Mouse (Mus musculus) thymus, postnatal 4 days (tissue): Measurements from ENCODE around the gene Apoe.
A peak's percentile ranks its signal among the peaks of the same experiment; 100 is the strongest.

Experiments
- DNase-seq: peaks from one replicate; pipeline ENCODE4 v3.0.0; 2021

Gene Apoe

DNA sequence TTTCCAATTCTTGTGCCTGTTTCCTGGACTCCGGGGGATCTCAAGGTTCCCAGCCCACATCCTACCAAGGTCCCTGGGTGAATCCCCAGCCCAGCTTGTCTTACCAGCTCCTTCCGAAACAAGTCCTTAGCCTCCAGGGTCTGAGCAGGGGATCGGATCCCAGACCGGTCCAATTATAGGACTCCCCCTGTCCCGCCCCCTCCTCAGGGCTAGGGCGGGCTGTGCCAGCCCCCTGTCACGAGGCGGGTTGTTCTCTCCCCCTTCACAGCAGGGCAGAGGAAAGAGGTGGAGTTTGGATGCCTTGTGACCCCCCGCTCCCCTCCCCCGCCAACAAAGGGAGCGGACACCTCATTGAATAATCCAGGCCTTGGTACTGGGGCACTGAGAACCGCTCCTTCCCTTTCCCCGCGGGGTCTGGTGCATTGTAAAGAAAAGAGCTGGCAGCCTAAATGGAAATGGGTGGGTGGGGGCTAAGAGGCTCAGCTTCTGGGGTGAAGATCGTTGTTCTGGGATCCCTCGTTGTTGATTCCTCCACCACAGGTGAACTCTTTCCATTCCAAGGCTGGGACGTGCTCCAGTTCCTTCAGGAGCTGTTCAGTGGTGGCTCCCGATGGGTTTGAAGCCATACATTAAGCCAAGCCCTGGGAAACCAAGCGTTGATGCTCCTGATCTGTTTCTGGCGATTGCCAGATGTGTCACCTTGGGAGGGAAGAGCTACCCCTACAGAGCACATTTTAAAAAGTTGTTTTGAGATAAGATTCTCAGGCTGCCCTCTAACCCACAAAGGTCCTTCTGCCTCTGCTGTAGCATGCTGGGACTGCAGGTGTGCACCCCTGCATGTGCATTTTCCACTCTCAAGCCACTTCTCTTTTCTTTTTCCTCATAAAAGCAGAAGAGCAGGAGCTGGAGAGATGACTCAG lies at the start of gene Apoe:
Gene Apoe, minus strand, starts transcription at position 282 of the 920 bp plus-strand sequence.
- peak; percentile 60 for DNase-seq

DNA sequence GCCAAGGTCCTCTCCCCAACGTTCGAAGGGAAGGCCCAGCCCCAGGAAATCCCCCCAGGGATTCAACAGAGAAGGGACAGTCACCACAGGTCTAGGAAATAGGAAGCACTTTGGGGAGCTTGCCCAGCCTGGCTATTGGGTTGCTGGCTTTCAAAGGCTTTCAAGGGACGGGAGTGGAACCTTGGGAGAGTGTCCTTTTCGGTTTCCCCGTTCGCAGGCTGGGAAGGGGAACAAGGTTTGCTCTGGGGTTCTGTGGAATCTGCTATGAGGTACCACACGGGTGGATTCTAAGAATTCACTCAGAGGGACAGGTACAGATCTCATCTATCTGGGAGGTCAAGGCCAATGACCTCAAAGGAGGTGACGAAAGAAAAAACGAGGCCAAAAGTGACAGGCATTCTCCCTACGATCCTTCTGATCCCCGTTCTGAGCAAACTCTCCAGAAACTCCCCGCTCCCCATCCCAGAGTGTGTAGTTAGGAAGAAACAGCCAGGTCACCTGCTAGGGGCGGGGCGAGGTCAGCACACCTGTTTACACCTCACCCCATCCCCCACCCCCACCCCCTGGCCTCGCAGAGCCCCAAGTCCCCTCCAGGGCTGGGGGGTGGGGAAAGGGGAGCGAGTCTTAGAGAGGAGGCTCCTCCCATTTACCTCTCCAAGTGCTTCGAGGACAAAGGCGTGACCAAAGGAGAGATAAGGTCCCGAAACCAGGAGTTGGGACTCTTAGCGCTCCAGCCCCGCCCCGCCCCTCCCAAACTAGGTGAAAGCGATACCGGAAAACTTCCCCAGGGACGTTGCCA lies 48.6 kb upstream of the Apoe start:
- no peak for DNase-seq

GRCm38 (mm10) chr7:19746426-19747201 lies 47.6 kb upstream of the Apoe start:
- DNase-seq, result no peak

- no peak for DNase-seq
Observed at GRCm38 (mm10) chr7:19745971-19746370, 47.0 kb upstream of the Apoe start.

DNA sequence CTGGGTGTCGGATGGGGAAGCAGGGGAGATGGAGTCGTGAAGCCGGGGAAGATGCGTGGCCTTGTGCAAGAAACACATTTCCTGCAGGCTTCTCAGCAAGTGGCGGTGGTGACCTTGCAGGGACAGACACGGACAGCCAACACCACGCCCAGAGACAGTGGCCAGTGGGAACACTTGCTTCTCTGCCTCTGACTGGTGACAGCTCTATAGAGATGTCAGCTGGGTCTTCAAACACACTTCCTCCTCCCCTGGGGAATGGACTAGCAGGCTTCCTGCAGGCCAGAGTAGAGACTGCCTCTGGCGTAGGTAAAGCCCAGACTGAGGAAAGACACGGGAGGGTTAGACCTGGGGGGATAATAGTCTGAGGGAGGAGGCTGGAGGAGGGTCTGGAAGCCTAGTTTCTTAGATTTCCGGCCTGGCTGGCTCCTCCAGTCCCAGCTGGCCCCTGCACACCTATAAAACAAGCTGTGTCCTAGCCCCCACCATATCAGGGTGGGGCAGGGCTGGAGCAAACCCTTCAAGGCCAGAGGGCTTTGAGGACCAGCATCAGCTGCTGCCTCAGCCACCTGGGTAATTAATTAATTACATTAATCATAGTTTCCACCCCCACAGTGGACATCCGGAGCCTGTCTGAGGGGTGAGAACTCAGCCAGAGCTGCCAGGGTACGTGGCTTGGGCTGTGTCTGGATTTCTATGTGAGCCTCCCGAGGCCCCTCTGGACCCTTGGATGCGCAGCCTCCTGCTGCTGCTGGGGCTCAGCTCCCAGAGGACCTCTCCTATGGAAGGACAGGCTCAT lies 45.8 kb upstream of the Apoe start:
- no peak for DNase-seq

DNA sequence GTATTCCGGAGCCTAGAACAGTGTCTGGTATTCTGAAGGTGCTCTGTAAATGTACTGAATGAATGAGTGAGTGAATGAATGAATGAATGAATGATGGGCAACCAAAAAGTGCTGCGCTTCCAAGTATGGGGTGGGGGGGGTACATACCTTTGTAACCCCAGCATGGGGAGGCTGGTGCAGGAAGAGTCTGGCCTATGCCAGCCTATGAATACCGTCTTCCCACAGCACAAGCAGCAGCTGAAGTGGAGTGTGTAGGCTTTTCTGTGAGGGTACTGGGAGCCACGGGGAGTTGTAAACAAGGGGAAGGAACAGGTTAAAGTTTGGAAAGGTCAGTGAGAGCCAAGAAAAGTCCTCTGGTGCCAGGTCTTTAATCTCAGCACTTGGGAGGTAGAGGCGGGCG lies 44.8 kb upstream of the Apoe start:
- DNase-seq, result no peak

DNA sequence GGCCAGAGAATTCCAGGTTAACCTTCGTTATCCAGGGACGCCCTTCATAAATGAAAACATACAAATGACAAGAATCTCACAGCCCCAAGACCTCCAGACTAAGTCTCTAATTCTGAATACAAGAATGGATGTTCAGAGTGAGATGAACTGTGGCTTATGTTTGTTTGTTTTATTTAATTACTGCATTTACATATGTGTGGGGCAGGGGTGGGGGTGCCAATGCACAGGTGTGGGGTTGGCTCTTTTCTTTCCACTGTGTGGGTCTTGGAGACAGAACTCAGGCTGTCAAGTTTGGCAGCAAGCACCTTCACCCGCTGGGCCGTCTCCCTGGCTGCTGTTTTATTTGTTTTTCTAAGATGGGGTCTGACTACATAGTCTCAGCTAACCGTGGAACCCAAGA lies 43.5 kb upstream of the Apoe start:
- DNase-seq, result no peak

GRCm38 (mm10) chr7:19741329-19742031 lies 42.5 kb upstream of the Apoe start:
- DNase-seq, result no peak

DNA sequence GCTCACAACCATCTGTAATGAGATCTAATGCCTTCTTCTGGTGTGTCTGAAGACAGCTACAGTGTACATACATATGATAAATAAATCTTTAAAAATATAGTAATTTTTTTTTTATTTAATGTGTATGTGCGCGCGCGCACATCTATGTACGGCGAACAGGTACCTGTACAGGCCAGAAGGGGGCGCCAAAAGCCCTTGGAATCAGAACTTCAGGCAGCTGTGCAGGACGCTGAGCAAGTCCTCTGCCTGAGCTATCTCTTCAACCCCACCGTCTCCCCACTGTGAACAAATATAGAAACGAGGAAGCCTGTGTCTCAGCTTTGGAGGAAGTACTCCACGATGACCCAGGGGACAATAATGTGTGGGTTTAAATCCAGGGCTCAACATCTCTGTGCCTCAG lies 41.3 kb upstream of the Apoe start:
- peak; percentile 53 for DNase-seq

- DNase-seq, result no peak
Observed at GRCm38 (mm10) chr7:19738771-19739170, 39.8 kb upstream of the Apoe start.

GRCm38 (mm10) chr7:19736389-19737057 lies 37.5 kb upstream of the Apoe start:
- DNase-seq, result no peak

DNA sequence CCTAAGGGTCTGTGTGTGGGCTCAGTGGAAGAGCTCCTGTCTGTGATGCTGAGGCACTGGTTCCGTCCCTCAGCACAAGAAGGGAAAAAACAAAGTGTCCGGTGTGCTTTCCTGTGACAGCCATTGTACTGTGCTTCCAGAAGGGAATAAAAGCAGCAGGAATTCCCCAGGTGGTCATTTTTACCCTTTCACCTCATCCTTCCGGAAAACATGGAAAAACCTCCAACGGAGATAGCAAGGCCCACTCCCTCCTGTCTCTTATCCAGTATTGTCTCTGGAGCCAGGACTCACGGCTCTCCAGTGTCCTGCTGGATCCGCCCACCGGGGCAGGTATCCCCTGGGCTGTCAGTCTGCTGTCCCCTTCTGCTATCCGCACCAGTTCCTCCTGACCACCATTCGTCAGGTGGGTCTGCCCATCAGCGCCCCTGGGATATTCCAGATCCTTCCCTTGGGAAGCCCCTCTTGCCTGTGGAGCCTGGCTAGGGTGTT lies 35.2 kb upstream of the Apoe start:
- DNase-seq, result no peak

DNA sequence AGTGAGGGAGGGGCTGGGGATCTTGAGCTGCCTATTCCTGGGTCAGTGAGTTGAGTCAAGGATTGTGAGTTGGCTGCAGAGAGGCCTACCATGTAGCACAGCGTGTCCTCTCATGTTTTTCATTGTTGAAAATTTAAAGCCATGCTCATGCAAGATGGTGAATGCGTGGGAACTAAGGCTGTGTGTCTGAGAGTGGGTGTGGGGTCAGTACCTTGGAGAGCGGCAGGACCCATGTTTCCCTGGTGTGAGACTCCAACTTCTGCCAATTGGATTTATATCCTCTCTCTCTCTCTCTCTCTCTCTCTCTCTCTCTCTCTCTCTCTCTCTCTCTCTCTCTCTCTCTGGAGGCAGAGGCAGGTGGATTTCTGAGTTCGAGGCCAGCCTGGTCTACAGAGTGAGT lies 27.6 kb upstream of the Apoe start:
- DNase-seq, result peak; percentile 34

- DNase-seq, result no peak
Observed at GRCm38 (mm10) chr7:19724167-19724566, 25.2 kb upstream of the Apoe start.

GRCm38 (mm10) chr7:19722754-19723195 lies 23.8 kb upstream of the Apoe start:
- no peak for DNase-seq

DNA sequence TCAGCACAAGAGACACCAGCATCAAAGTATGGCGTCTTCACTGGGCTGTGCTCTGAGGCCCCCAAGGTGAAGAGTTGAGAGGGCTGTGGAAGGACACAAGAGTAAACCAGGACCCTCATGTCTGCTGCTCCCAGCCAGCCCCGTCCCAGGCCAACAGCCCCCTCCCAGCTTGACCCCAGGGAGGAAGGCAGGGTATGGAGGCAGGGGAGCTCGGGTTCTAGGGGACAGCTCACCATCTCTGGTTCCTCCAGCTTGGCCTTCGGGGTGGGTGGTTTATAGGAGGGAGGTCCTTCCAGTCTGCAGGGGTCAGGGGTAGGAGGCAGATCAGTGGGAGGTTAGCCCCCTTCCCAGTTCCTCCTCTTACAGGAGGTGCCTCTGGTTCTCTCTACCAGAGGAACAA lies 20.2 kb upstream of the Apoe start:
- no peak for DNase-seq

GRCm38 (mm10) chr7:19718297-19718952 lies 19.4 kb upstream of the Apoe start:
- DNase-seq, result no peak

- no peak for DNase-seq
Observed at GRCm38 (mm10) chr7:19717346-19717745, 18.4 kb upstream of the Apoe start.

DNA sequence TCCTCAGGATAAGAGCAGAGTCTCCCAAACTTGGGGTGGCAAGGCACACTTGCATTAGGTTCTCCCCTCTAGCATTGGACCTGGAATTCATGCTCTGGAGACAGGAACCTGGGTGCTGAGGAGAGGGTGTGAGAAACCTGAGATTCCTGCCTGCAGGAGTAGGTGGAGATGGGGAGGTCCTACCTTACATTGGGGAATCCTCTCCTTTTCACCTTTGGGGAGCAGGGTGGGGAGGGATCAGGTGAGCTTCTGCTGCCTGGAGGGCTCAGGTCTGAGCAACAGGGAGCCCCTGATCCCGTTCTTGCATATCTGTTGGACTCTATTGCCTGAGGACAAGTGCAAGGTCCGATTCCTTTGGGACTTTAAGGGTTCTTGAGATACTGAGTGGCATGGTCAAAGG lies 17.8 kb upstream of the Apoe start:
- no peak for DNase-seq

DNA sequence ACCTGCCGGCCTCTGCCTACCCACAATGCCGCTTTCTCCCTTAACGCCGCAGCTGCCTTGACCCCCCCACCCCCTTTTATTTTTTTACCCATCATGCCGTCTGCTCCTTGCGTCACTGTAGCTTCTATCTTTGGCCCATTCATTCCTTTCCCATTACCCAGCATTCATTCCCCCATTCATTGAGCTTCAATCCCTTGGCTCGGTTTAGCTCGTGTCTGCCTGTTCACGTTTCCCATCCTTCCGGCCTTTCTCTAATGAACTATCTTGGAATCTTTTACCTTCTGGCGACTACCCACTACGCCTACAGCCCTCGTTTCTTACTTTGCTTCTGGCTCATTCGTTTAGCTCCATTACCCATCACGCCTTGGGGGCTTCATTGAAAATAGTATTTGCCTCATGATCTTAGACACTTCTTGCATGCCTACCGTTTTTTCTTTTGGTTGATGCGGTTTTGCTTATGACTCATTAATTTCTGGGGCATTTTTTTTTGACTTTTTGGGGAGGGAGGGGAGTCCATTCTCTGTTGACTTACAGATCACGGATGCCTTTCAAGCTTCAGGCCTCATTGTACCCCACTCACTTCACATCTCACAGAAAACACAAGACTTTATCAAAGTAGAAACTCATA lies 17.2 kb upstream of the Apoe start:
- DNase-seq, result no peak
